Mouse (Mus musculus): ENCODE data around the gene Rin3.

DNA sequence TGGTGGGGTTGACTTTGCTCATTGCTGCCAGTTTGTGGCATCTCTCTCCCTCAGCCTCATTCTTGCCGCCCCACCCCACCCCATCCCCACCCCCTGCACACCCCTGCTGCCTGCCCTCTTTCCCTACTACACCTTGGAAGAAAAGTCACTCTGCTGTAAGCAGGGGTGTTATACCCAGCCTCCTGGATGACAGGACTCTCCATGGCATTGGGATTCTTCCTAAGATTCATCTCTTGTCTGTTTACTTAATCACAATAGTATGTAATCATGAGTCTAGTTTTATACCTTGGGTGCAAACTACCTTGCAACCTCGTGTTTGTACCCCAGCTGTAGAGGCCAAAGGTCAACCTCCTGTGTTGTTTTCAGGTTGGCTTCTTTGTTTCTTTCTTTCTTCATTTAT is 37.5 kb downstream of the Rin3 start:
- no peak for TF ChIP-seq CTCF (IDR thresholded peaks at IDR 0.05; ENCODE audit: insufficient read depth, low read length)
- TF ChIP-seq POLR2A (IDR thresholded peaks at IDR 0.05; ENCODE audit: borderline replicate concordance, extremely low read depth, low read depth, low read length), result no peak
